Mouse (Mus musculus) regulatory T cell (primary cell): ENCODE measurements around the gene Slc23a4.

ENCODE experiments used
- in situ Hi-C: fragments of 300-600 bp; cut with MboI, MseI; formaldehyde crosslinking; loops from one replicate; pipeline ENCODE4 v1.15.1; 2025; ENCODE audit warnings: high pct_unique_total_duplicates

The Slc23a4 gene

DNA sequence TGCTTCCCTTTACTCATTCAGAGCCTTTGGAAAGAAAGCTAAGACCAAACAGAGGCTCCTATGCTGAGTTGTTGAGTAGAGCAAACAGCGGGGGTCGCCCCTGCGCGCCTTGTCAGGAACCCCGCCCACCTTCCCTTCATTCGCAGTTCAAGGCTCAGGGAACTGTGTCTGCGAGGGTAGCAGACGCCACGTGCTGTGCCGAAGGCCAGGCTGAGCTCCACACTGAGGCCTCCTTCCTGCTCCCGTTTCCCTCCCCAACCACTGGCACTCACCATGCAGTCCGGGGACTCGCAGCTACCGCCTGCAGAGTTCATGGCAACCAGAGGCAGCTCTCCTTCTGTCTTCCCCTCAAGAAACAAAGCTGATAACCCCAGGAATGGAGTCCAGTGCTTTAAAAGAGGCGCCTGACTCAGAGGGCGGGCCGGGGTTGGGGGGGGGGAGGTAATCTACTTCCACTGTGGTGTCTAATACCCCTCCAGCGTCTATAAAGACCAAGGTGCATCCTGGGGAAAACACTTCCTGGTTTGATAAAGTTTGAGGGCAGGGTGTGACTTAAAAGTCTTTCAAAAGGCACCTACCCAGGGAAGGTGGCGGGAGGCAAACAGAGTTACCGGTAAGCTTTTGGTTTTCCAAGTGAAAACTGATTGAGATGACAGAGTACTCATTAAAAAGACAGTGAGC lies at the start of gene Slc23a4:
Slc23a4 (minus strand) TSS at position 324 of the 681 bp plus-strand sequence.
- in situ Hi-C loops: no loop called here

DNA sequence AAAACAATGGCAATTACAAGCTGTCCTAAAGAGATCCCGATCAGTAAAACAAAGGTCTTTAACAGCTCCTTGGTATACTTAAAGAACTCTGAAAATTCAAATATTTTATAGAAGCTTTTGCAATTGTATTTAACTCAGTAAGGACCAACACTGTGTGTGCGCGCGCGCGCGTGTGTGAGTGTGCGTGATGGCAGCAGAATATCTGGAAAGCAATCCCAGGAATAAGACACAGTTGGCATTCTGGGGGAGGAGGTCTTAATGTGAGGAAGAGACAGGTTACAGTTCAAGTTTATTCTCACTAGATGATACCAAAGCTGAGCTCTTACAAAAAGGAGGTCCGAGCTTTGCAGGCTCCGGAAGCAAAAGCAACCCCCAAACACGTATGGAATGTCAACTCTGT lies 45.1 kb upstream of the Slc23a4 start:
- in situ Hi-C loops: loop anchor here (5.0 kb wide), 1 partner anchor 54 kb away; no protein-coding TSS in a partner anchor

GRCm38 (mm10) chr6:35032704-35033103 lies 44.5 kb upstream of the Slc23a4 start:
- in situ Hi-C loops: loop anchor here (5.0 kb wide), 1 partner anchor 55 kb away; no protein-coding TSS in a partner anchor

- in situ Hi-C loops: loop anchor here (5.0 kb wide), 1 partner anchor 56 kb away; no protein-coding TSS in a partner anchor
These were observed 42.6 kb upstream of the Slc23a4 start for GRCm38 (mm10) chr6:35030811-35031210.

DNA sequence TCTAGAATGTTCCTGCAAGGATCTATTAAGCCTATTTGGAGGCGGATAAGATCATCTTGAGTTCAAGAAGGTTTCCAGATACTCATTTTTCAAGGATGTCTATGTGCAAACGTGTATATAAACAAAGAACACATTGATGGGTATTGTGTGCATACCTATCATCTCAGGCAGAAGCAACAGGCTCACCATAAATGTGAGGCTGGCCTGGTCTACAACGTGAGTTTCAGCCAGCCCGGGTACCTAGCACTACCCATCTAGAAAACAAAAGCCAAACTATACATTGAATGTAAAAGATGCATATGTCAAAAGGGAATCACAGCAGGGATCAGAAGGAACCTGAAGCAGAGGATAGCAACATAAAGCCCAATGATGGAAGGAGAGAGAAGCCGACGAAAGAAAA lies 42.0 kb upstream of the Slc23a4 start:
- in situ Hi-C loops: loop anchor here (5.0 kb wide), 1 partner anchor 57 kb away; no protein-coding TSS in a partner anchor

DNA sequence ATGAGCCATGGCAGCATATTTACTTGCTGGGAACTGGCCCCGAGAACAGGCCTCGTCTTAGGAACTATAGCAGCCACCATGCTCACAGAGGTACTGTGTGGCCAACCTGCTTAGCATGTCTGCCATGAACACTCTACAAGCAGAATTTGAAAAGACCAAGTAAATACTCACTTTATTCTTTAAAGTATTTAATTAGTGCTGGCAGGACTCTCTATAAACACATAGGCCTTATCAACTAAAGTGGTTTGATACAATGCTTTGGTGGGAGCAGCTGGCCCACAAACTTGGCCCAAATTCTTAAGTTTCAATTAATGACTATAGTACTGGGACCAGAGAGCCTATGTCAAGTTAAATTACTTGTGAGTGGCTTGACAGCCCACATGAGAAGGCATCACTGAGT lies 39.8 kb upstream of the Slc23a4 start:
- in situ Hi-C loops: no loop called here

DNA sequence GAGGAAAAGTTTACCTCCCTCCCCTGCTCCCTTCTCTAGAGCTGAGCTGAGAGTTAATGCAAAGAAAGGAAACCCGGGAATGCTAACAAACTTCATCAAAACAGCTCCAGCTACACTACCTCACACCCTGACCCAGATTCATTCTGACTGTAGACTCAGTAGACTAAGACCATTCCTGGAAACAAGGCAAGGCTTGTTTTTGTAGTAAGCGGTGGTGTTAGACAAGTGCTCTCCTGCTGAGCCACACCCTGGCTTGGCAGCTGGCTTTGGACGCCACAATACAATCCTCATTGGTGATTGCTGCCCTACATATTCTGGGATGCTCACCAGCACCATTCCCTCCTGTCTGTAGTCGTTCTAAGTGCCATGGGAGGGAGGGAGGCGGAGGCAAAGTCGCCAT lies 39.1 kb upstream of the Slc23a4 start:
- in situ Hi-C loops: no loop called here

DNA sequence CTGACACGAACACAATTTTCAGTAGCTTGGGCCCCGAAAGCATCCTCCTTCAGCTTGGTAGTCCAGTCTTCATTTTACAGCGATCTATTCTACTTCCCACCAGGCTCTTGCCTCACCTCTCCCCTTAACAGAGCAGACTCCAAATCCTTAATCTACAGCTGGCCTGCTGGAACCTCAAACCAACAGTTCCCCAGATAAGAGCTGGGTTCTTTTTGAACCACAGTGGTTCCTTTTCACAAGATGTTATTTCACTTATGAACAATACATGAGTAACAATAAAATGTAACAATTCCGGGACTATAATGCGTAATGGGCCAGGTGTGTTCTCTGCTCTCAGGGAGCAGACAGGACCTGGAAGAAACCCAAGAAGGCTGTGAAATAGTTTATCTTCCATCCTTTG lies 28.4 kb upstream of the Slc23a4 start:
- in situ Hi-C loops: no loop called here

GRCm38 (mm10) chr6:35011953-35012352 lies 23.7 kb upstream of the Slc23a4 start:
- in situ Hi-C loops: no loop called here

- in situ Hi-C loops: no loop called here
These were observed 22.5 kb upstream of the Slc23a4 start for GRCm38 (mm10) chr6:35010705-35011104.

DNA sequence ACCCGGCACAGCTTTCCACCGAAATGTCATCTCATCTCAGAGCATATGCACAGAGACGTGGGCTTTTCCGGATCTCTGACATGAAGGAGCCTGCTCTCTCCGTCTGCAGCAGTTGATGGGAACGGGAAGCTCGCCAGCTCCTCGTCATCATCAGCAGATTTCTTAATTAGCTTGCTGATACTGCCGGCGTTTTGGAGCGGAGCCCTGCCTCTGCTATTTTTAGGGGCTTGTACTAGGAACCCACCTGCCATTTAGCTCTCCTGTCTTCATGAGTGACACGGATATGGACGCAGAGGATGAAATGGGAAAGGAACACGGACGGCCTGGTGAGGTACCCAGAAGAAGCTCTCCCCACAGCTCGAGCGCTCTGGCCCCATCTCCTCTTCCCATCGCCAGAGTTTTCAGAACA lies 14.1 kb upstream of the Slc23a4 start:
- in situ Hi-C loops: no loop called here

DNA sequence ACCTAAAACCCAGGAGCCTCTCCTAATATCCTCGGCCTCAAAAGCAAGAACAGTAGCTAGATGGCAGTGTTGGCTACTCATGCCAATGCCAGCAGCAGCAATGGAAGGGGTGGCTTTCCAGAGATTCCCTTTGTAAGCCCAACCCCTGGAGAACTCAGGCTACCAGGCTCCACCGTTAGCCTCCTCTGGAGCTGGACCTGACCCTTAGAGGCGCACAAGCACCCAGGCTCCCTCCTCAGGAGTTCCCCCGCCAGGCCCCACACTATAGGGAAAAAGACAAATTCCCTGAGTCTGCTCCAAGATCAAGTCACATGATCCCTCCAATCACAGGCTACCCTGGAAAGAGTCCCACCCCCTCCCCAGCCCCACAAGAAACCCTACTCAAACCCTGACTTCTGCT lies 10.9 kb upstream of the Slc23a4 start:
- in situ Hi-C loops: loop anchor here (5.0 kb wide), 1 partner anchor 62 kb away; no protein-coding TSS in a partner anchor

DNA sequence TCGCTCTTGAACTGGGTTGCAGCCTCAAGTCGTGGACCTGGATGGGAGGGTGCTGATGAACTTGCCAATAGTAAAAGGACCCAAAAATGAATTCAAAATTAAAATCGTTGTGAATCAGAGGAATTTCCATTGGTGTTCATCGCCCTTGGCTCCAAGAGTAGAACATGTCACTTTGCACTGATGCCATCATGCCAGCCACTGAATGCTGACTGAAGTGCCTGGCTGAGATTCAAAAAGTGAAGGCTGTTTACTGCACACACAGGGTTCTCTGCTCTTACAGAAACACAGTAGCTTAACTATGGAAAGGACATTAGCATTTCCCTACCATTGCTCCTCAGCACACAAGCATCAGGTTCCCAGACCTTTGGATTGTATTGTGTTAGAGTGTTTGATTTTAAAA lies 8.3 kb upstream of the Slc23a4 start:
- in situ Hi-C loops: loop anchor here (5.0 kb wide), 1 partner anchor 59 kb away; no protein-coding TSS in a partner anchor

DNA sequence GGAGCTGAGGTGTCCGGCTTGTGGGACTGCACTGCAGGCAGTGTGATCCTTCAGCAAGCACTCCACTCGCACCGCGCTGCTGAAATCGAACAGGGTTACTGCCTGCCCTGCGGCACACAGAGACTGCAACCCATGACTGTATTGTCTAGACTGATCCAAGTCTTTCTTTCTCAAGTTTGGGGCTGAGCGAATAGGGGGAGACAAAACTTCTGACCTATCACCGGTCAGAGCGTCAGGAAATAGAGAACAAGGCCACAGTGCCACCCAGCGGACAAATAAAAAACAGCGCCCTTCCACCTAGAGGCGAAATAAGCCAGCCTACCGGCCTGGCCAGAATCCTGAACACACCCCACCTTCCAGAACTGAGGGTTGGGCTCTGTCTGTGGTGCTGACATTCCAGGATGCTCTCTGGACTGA lies 7.1 kb upstream of the Slc23a4 start:
- in situ Hi-C loops: loop anchor here (5.0 kb wide), 1 partner anchor 58 kb away; no protein-coding TSS in a partner anchor

DNA sequence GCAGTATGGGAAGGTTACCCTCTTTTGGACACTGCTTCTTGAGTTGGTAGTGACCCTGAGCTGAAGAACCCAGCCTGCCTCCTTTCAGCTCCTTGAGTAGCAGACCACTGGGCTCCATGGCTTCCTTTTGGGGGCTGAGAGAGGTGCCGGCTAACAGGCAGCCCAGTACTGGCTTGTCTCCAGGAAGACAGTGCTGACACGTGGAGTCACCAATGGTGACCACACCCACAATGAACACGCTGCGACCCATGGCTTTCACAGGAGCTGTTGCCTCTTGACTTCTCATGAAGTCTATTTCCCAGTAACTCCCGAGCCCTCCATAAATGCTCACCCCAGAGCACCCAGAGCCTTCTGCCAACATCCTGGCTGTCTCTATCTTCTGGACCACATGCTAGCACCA lies 6.5 kb upstream of the Slc23a4 start:
- in situ Hi-C loops: loop anchor here (5.0 kb wide), 1 partner anchor 57 kb away; no protein-coding TSS in a partner anchor

- in situ Hi-C loops: no loop called here
These were observed 1.1 kb upstream of the Slc23a4 start for GRCm38 (mm10) chr6:34989263-34989662.

GRCm38 (mm10) chr6:34987085-34987645 lies 1.0 kb downstream of the Slc23a4 start:
- in situ Hi-C loops: no loop called here

DNA sequence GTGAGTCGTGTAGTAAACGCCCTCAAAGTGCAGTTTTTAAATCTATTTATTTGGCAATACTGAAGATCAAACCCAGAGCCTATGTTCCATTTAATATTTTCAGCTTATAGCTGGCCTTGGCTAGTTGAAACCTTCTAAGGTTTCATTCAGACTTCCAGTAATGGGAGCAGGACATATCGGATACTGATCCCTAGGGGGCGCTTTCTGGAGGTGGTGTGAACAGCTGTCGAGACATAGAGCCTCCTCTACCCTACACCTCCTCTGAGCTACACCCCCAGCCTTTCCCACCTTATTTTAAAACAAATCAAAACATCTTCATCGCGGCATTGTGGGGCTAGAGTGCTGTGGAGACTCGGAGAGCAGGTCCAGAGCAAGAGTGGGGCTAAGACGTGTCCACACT lies 7.5 kb downstream of the Slc23a4 start:
- in situ Hi-C loops: no loop called here

DNA sequence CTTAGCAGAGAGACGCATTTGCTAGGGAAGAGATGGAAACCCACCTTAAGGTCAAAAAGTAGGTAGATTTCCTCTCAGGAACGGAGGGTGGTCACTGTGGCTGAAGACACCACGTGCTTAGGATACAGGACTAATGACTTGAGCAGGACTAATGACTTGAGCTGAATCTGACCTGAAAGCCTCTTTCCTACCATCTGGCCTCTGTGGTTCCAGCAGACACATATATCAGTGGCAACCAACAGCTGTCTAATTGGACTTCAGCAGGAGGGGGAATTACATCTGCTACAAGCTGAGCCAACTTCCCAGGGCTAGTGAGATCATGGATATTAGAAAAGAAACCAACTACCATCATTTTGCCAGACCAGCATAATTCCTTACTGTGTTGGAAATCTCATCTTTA lies 8.9 kb downstream of the Slc23a4 start:
- in situ Hi-C loops: no loop called here

DNA sequence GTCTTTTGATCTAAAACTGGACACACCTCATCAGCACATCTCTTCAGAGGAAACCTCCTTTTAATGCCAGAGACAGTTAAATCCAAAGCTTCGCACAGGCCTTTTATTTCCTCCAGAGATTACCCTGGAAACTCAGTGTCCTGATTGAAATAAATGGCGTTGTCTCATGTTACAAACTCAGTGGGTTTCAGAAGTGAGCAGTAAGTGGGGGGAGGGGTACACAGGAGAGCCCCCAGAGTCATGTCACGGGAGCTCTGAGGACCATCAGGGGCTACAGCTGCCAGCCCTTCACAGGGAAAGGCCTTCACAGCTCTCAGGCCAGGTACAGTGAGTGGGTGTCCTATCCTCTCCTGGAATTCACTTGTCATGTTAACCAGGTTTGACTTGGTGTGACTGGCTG lies 17.0 kb downstream of the Slc23a4 start:
- in situ Hi-C loops: no loop called here

DNA sequence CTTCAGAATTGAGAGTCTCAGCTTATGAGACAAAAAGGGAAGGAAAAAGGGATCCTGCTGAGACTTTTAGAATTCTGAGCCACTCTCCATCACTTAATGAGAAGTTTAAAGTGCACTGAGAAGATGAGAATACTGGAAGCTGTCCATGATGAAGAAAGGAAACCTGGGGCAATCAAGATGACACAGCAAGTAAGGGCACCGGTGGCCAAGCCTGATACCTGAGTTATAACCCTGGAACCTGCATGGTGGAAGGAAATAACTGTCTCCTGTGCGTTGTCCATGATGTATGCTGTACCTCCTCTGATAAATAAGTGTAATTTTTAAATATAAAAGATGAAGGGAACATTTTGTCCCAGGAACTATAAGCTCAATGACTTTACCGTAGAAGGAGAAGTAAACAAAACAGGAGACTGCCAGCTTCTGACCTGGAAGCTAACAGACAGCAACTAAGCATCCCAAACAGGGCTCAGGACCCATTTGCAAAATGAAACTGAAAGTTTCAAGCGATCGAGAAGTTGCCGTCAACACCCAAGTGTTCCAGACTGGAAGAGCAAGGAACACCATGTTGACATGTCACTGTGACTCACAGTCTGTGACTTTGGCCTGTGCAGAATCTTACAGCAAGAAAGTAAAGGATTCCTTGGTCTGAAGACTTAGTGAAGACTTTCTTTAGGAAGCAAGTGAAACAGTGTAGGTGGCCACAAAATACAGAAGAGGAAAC lies 22.2 kb downstream of the Slc23a4 start:
- in situ Hi-C loops: no loop called here

GRCm38 (mm10) chr6:34964550-34964949 lies 23.7 kb downstream of the Slc23a4 start:
- in situ Hi-C loops: no loop called here
